Mouse (Mus musculus) heart, embryonic 16.5 days (tissue): ENCODE data around the gene Creb3l1. TPM values are rescaled to one million over a fixed set of nuclear protein-coding genes. Genes with fewer than 3 reads are reported as not detected.
A peak's percentile ranks its signal among the peaks of the same experiment; 100 is the strongest.

Experiments used
- ATAC-seq: fragments of 200-750 bp; cut with Nextera tagmentation; replicated peaks from 2 replicates; pipeline ENCODE4 v1.8.0; 2017; ENCODE audit warnings: moderate number of reproducible peaks; ENCODE audit not compliant: insufficient read depth, low FRiP score; ENCODE audit errors: extremely low read depth
- H3K27ac ChIP-seq: fragments of 300-500 bp; sonication (generic); 2 replicates; pipeline ENCODE4 v1.5.1; 2014; ENCODE audit warnings: mild to moderate bottlenecking, low read length, control low read depth, moderate library complexity
- H3K27me3 ChIP-seq: fragments of 300-500 bp; sonication (generic); 2 replicates; pipeline ENCODE4 v1.6.1; 2014; ENCODE audit warnings: low read length, mixed read lengths; ENCODE audit not compliant: control insufficient read depth, insufficient read depth
- H3K36me3 ChIP-seq: fragments of 300-500 bp; sonication (generic); 2 replicates; pipeline ENCODE4 v1.6.1; 2014; ENCODE audit not compliant: control insufficient read depth, insufficient read depth
- H3K4me1 ChIP-seq: fragments of 300-500 bp; sonication (generic); 2 replicates; pipeline ENCODE4 v1.6.1; 2014; ENCODE audit warnings: low read length, mixed read lengths; ENCODE audit not compliant: control insufficient read depth, insufficient read depth
- H3K4me2 ChIP-seq: fragments of 300-500 bp; sonication (generic); 2 replicates; pipeline ENCODE4 v1.6.1; 2014; ENCODE audit warnings: low read depth, mild to moderate bottlenecking, control low read depth, low read length
- H3K4me3 ChIP-seq: fragments of 300-500 bp; sonication (generic); 2 replicates; pipeline ENCODE4 v1.5.1; 2014; ENCODE audit warnings: mild to moderate bottlenecking, control low read depth, low read length
- H3K9ac ChIP-seq: fragments of 300-500 bp; sonication (generic); 2 replicates; pipeline ENCODE4 v1.6.1; 2014; ENCODE audit warnings: low read length, control low read depth
- H3K9me3 ChIP-seq: fragments of 300-500 bp; sonication (generic); replicated peaks from 2 replicates; pipeline ENCODE4 v1.6.1; 2016; ENCODE audit warnings: low read length; ENCODE audit not compliant: control insufficient read depth
- WGBS: fragments of 180-500 bp; shearing (Covaris S2); extraction: QIAGEN DNeasy Blood & Tissue Kit; methylation state at CpG from one replicate; pipeline ENCODE4 v1.1.7; 2014; 5-methylcytosine and 5-hydroxymethylcytosine counted together
- polyA plus RNA-seq: library from polyadenylated mRNA; unstranded; fragments of >200 nt; fragmentation: Nextera tagmentation; extraction: Ambion mirVana; gene quantifications from 2 replicates; pipeline ENCODE4 v1.2.1, GENCODE M21; 2015

Gene Creb3l1
- polyA plus RNA-seq, 1 experiment from 2014 or later = 8.4 TPM

GRCm38 (mm10) chr2:91966367-91966766, 57.9 kb downstream of the Creb3l1 start:
- Histone ChIP-seq H3K4me1 (peaks cover 36% of the 10 kb centered on the region), H3K4me2 (no peak overlapping the region), H3K9ac (no peak overlapping the region), H3K9me3 (no peaks in the 10 kb centered on the region), H3K27ac (no peak overlapping the region), H3K36me3 (no peaks in the 10 kb centered on the region), H3K4me3 (no peak overlapping the region), H3K27me3 (no peaks in the 10 kb centered on the region)
- 82% methylated on average over 5 of the region's 5 CpGs for WGBS
- ATAC-seq = no peak

GRCm38 (mm10) chr2:91965417-91965816, 58.9 kb downstream of the Creb3l1 start:
- 0 out of 2 replicates have a peak, but pooled peaks have one; percentile 1 for ATAC-seq
- peak overlapping the region; percentile 88 for H3K27ac ChIP-seq
- H3K4me2 ChIP-seq = peak overlapping the region; percentile 56
- no peaks in the 10 kb centered on the region for H3K27me3 ChIP-seq
- peak overlapping the region; percentile 78 for H3K4me3 ChIP-seq
- peaks cover 30% of the 10 kb centered on the region for H3K4me1 ChIP-seq
- peak overlapping the region; percentile 78 for H3K9ac ChIP-seq
- 12% methylated on average over 20 of the region's 20 CpGs for WGBS
- no peaks in the 10 kb centered on the region for H3K36me3 ChIP-seq
- H3K9me3 ChIP-seq = no peaks in the 10 kb centered on the region

GRCm38 (mm10) chr2:91964610-91965204, 59.6 kb downstream of the Creb3l1 start:
- no peaks in the 10 kb centered on the region for H3K27me3 ChIP-seq
- no peak for ATAC-seq
- H3K4me3 ChIP-seq = peak overlapping the region; percentile 78
- peak overlapping the region; percentile 78 for H3K9ac ChIP-seq
- H3K9me3 ChIP-seq = no peaks in the 10 kb centered on the region
- no peaks in the 10 kb centered on the region for H3K36me3 ChIP-seq
- H3K4me1 ChIP-seq = peaks cover 34% of the 10 kb centered on the region
- H3K27ac ChIP-seq = peak overlapping the region; percentile 88
- 51% methylated on average over 3 of the region's 3 CpGs for WGBS
- peak overlapping the region; percentile 56 for H3K4me2 ChIP-seq

DNA sequence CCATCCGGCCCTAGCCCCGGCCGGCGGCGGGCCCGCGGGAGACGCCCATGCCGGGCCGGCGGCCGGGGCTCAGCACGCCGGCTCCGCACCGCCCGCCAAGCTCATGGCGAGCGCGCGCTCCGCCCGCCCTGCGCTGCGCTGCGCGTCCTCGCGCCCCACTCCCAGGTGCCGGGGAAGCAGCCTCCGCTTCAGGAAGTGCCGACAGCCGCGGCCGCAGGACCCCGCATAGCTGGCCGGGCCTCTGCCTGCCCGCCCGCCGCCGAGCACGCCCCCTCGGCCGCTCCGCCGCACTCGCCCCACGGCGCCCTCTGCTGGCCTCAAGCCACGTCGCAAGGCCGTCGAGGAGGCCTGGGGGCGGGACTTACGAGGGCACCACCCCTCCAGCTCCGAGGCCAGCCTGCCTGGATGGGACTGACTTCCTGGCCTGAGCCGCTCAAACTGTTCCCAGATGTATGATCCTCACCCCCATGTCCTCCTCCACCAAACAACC, 60.8 kb downstream of the Creb3l1 start:
- under 1% methylated on average over 56 of the region's 57 CpGs for WGBS
- Histone ChIP-seq H3K36me3 (no peaks in the 10 kb centered on the region), H3K27ac (peak overlapping the region; percentile 88), H3K4me3 (peak overlapping the region; percentile 78), H3K4me2 (peak overlapping the region; percentile 76), H3K9me3 (no peaks in the 10 kb centered on the region), H3K9ac (peak overlapping the region; percentile 89), H3K27me3 (no peaks in the 10 kb centered on the region), H3K4me1 (peaks cover 46% of the 10 kb centered on the region)
- peak; percentile 90 for ATAC-seq

DNA sequence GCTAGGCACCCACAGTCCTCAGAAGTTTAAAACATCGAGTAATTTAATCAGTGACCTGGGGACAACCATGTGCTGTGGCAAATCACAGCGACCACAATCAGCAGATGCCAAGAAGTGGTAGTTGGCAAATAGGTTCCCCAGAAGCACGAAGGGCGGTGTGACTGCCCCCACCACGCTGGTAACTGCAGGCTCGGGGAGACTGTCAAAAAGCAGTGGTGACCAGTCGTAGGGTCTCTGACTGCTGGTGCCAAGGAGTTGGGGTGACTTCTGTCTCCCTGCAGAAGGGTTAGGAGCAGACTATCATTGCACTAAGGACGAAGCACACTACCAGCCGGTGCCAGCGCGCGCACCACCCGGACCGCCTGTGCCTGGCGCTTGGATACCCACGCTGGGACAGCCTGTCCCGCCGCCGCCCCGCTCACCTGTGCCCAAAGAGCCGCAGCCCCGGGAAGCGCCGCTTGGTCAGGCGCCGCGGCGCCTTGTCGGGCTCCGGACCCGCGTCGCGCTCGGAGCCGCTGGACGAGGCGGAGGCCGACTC, 61.4 kb downstream of the Creb3l1 start:
- ATAC-seq = no peak; the same call in 1 of the 2 replicates
- peak overlapping the region; percentile 76 for H3K4me2 ChIP-seq
- peak overlapping the region; percentile 89 for H3K9ac ChIP-seq
- WGBS = under 1% methylated on average over 39 of the region's 39 CpGs
- H3K9me3 ChIP-seq = no peaks in the 10 kb centered on the region
- no peaks in the 10 kb centered on the region for H3K27me3 ChIP-seq
- peak overlapping the region; percentile 78 for H3K4me3 ChIP-seq
- no peaks in the 10 kb centered on the region for H3K36me3 ChIP-seq
- peak overlapping the region; percentile 79 for H3K27ac ChIP-seq
- peaks cover 50% of the 10 kb centered on the region for H3K4me1 ChIP-seq

DNA sequence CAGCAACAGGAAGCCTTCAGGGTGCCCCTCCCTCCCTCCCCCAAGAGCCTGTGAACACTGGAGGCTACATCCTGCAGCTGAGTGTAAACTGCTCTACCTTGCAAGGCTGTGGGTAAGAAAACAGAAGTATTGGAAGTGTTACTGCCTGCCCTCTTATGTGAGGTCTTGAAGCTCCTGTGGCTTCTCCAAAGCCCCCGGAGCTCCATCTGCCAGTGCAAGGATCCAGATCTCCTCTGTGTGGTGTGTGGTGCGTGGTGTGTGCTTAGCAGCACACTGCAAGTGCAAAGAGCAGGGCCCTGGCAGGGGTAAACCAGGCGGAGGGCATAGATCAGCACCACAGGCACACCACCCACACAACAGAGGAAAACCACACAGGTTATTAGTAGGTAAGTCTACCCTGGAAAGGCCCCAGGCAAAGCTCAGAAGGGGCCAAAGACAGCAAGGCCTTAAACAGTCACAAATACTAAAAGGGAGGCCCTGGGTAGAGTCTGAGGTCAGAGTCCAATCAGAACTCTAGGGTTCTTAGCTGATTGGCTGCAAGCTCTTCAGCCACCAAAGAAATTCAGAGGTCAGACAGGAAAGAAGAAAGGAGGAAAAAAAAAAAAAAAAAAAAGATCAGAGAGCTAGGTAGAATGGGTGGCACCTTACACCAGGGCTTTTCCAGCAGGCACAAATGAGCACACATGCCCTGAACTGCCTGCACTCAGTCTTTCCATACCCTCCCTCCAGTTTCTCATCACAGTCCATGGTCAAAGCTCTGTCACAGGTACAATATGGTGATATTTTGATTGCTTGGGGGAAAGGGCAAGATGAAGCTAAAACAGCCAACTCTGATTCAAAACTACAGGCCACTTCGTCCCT, 62.2 kb downstream of the Creb3l1 start:
- no peaks in the 10 kb centered on the region for H3K9me3 ChIP-seq
- peak overlapping the region; percentile 89 for H3K9ac ChIP-seq
- WGBS = 51% methylated on average over 4 of the region's 4 CpGs
- H3K4me3 ChIP-seq = peak overlapping the region; percentile 78
- H3K4me2 ChIP-seq = peak overlapping the region; percentile 76
- ATAC-seq = no peak
- peaks cover 58% of the 10 kb centered on the region for H3K4me1 ChIP-seq
- no peaks in the 10 kb centered on the region for H3K36me3 ChIP-seq
- no peaks in the 10 kb centered on the region for H3K27me3 ChIP-seq
- H3K27ac ChIP-seq = peak overlapping the region; percentile 71

DNA sequence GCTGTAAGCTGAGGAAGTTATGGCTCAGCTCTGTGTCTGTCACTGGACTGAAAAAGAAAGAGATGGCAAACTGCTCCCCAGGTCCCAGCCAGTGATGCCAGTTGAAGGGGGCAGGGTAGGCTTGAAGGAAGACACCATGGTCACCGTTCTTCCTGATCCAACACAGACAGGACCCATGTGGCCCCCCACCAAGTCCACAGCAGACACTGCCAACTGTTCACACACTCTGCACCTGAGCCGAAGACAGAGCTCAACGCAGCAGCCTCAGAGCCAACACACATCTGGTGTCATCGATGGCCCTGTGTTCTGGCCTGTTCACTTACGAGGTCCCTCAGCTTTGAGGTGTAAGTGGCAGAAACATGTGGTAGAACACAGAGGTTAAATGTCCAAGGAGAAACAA, 63.8 kb downstream of the Creb3l1 start:
- H3K27ac ChIP-seq = no peak overlapping the region
- no peaks in the 10 kb centered on the region for H3K27me3 ChIP-seq
- ATAC-seq = no peak
- H3K4me2 ChIP-seq = no peak overlapping the region
- no peak overlapping the region for H3K9ac ChIP-seq
- WGBS = 93% methylated on average over 5 of the region's 5 CpGs
- H3K4me3 ChIP-seq = no peak overlapping the region
- H3K9me3 ChIP-seq = no peaks in the 10 kb centered on the region
- peaks cover 68% of the 10 kb centered on the region for H3K4me1 ChIP-seq
- H3K36me3 ChIP-seq = no peaks in the 10 kb centered on the region

- no peak overlapping the region for H3K27ac ChIP-seq
- H3K4me3 ChIP-seq = no peak overlapping the region
- WGBS = 78% methylated on average over 11 of the region's 11 CpGs
- H3K27me3 ChIP-seq = no peaks in the 10 kb centered on the region
- peaks cover 73% of the 10 kb centered on the region for H3K4me1 ChIP-seq
- ATAC-seq = no peak
- H3K9me3 ChIP-seq = no peaks in the 10 kb centered on the region
- no peaks in the 10 kb centered on the region for H3K36me3 ChIP-seq
- H3K4me2 ChIP-seq = no peak overlapping the region
- H3K9ac ChIP-seq = peak overlapping the region; percentile 8; the same call in 1 of the 2 replicates
Measured at GRCm38 (mm10) chr2:91959544-91960410, 64.5 kb downstream of the Creb3l1 start.
